Mouse (Mus musculus): ENCODE results near the gene Prtn3. TPM values are rescaled to one million over a fixed set of nuclear protein-coding genes. Genes with fewer than 3 reads are reported as not detected.
"Not testable (repeated sequence)": the region's sequence is repeated elsewhere in the genome, so short reads cannot be mapped to it uniquely, and the experiment has no call there.

The Prtn3 gene
- polyA plus RNA-seq, 1 experiment from 2014 or later = 9.4 TPM

DNA sequence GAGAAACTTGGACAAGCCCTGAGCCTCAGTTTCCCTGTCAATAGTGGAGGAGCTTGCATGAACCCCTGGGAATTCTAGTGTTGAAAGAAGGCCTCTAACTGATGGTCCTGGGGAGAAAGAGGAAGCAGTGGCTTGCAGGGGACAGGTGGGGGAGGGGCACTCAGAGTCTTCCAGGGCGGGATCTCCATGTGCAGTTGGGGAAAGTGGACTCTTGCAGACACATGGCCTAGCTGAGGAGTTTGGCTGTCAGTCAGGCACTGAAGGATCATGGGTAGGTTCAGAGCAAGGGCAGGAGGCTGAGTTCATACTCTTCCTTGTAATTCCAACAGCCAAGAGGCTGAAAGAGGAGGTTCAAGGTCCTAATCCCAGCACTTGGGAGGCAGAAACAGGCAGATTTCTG is 2.9 kb downstream of the Prtn3 start:
- Histone ChIP-seq H3K4me2 (replicated peaks; ENCODE audit: low read depth, low read length) (no peak overlapping the region), H3K9me3 (ENCODE audit: control insufficient read depth, low read length) (no peaks in the 10 kb centered on the region), H3K9ac (ENCODE audit: low read depth, low read length) (no peak overlapping the region), H3K36me3 (ENCODE audit: control insufficient read depth, insufficient read depth, low read length) (no peaks in the 10 kb centered on the region), H3K4me1 (replicated peaks; ENCODE audit: control insufficient read depth, insufficient read depth, low read length) (peaks cover 2% of the 10 kb centered on the region; the same call in 1 of the 2 replicates), H3K27ac (ENCODE audit: low read depth, low read length) (no peak overlapping the region), H3K27me3 (ENCODE audit: control insufficient read depth, insufficient read depth, low read length) (peaks cover 8% of the 10 kb centered on the region), H3K4me3 (ENCODE audit: low read depth, low read length) (no peak overlapping the region)
- ATAC-seq (ENCODE audit: low FRiP score) (no peak), DNase-seq (ENCODE audit: low spot score) (no peak)
- WGBS = 38% methylated on average over 1 of the region's 1 CpGs

DNA sequence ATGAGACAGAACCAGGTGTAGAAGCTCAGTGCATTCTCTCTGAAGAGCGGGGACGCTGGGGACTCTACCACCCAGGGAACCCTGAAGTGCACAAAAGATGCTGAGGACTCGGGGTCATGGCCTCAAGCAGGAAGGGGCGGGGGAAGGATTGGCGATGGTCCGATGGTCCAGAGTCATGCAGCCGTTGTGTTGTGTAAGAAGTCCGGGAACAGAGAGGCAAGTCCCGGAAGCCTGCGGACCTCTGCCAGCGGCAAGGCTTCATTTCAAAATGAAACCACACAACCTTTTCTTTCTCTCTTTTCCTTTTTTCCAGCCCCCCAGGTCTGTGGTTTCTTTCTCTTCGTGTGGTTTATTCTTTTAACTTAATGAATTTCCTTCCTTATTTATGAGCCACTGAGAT is 3.5 kb downstream of the Prtn3 start:
- H3K27me3 ChIP-seq (ENCODE audit: control insufficient read depth, insufficient read depth, low read length) = peaks cover 13% of the 10 kb centered on the region
- H3K9ac ChIP-seq (ENCODE audit: low read depth, low read length) = no peak overlapping the region
- H3K9me3 ChIP-seq (ENCODE audit: control insufficient read depth, low read length) = no peaks in the 10 kb centered on the region
- ATAC-seq (ENCODE audit: low FRiP score) = no peak
- no peaks in the 10 kb centered on the region for H3K36me3 ChIP-seq (ENCODE audit: control insufficient read depth, insufficient read depth, low read length)
- no peak for DNase-seq (ENCODE audit: low spot score)
- no peak overlapping the region for H3K27ac ChIP-seq (ENCODE audit: low read depth, low read length)
- H3K4me3 ChIP-seq (ENCODE audit: low read depth, low read length) = no peak overlapping the region
- H3K4me2 ChIP-seq (replicated peaks; ENCODE audit: low read depth, low read length) = no peak overlapping the region
- H3K4me1 ChIP-seq (replicated peaks; ENCODE audit: control insufficient read depth, insufficient read depth, low read length) = peaks cover 2% of the 10 kb centered on the region; the same call in 1 of the 2 replicates
- 55% methylated on average over 12 of the region's 12 CpGs for WGBS

DNA sequence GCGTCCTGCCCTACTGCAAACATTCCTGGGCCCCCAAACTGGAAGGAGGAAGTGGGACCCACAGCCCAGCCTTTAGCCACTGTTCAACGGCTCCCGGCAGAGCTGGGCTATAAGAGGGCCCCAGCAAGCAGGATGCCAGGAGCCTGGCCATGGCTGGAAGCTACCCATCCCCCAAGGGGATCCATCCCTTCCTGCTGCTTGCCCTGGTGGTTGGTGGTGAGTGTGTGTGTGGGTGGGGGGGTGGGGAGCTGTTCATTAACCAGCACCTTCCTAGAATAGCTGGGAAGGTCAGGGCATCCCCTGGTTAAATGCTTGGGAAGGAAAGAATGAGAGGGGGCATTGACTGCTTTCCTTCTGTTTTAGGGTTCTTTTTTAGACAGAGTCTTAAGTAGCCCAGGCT is 5.3 kb downstream of the Prtn3 start:
- Histone ChIP-seq H3K4me3 (ENCODE audit: low read depth, low read length) (no peak overlapping the region), H3K27me3 (ENCODE audit: control insufficient read depth, insufficient read depth, low read length) (peaks cover 14% of the 10 kb centered on the region), H3K36me3 (ENCODE audit: control insufficient read depth, insufficient read depth, low read length) (no peaks in the 10 kb centered on the region), H3K9ac (ENCODE audit: low read depth, low read length) (no peak overlapping the region), H3K4me2 (replicated peaks; ENCODE audit: low read depth, low read length) (no peak overlapping the region), H3K9me3 (ENCODE audit: control insufficient read depth, low read length) (no peaks in the 10 kb centered on the region), H3K27ac (ENCODE audit: low read depth, low read length) (no peak overlapping the region), H3K4me1 (replicated peaks; ENCODE audit: control insufficient read depth, insufficient read depth, low read length) (peaks cover 2% of the 10 kb centered on the region; the same call in 1 of the 2 replicates)
- no peak for ATAC-seq (ENCODE audit: low FRiP score)
- WGBS = 53% methylated on average over 3 of the region's 3 CpGs
- no peak for DNase-seq (ENCODE audit: low spot score)

DNA sequence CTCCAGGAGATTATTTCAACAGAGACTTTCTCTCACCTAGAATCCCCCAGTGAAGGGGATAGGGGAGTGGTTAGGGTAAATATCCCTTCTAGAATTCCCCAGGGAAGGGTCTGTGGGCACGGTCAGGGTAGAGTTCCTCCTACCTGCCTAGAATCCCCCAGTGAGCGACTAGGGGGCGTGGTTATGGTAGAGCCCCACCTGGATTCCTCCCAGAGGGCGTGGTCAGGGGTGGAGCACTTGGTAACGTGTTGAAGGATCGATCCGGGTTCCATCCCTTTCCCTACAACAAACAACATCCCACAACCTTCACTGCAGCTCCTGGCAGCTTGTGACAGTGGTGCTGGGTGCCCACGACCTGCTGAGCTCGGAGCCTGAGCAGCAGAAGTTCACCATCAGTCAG is 6.4 kb downstream of the Prtn3 start:
- Histone ChIP-seq H3K9ac (ENCODE audit: low read depth, low read length) (no peak overlapping the region), H3K4me3 (ENCODE audit: low read depth, low read length) (no peak overlapping the region), H3K36me3 (ENCODE audit: control insufficient read depth, insufficient read depth, low read length) (no peaks in the 10 kb centered on the region), H3K27me3 (ENCODE audit: control insufficient read depth, insufficient read depth, low read length) (peaks cover 14% of the 10 kb centered on the region), H3K9me3 (ENCODE audit: control insufficient read depth, low read length) (no peaks in the 10 kb centered on the region), H3K4me2 (replicated peaks; ENCODE audit: low read depth, low read length) (no peak overlapping the region), H3K4me1 (replicated peaks; ENCODE audit: control insufficient read depth, insufficient read depth, low read length) (0 out of 2 replicates have a peak, but pooled peaks cover 2% of the 10 kb centered on the region), H3K27ac (ENCODE audit: low read depth, low read length) (no peak overlapping the region)
- DNase-seq (ENCODE audit: low spot score) (no peak), ATAC-seq (ENCODE audit: low FRiP score) (no peak)
- WGBS = 21% methylated on average over 9 of the region's 9 CpGs

DNA sequence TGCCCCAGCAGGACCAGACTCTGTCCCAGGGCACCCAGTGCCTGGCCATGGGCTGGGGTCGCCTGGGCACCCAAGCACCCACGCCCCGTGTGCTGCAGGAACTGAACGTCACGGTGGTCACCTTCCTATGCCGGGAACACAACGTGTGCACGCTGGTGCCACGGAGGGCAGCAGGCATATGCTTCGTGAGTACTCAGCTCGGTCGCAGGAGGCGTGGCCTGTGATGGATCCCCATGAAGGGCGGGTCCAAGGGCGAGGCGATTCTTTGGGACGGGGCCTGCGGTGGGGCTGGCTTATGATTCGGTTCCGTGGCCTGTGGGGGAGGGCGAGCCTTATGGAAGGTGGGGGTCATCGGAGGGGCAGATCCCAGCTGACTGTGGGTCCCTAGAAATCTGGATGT is 7.7 kb downstream of the Prtn3 start:
- H3K4me2 ChIP-seq (replicated peaks; ENCODE audit: low read depth, low read length) = peak overlapping the region; percentile 11; the same call in 1 of the 2 replicates
- no peak overlapping the region for H3K9ac ChIP-seq (ENCODE audit: low read depth, low read length)
- 7% methylated on average over 22 of the region's 22 CpGs for WGBS
- H3K4me3 ChIP-seq (ENCODE audit: low read depth, low read length) = peak overlapping the region; percentile 6; the same call in 1 of the 2 replicates
- 0 out of 2 replicates have a peak, but pooled peaks cover 2% of the 10 kb centered on the region for H3K4me1 ChIP-seq (replicated peaks; ENCODE audit: control insufficient read depth, insufficient read depth, low read length)
- DNase-seq (ENCODE audit: low spot score) (peak; percentile 34), ATAC-seq (ENCODE audit: low FRiP score) (no peak)
- H3K9me3 ChIP-seq (ENCODE audit: control insufficient read depth, low read length) = no peaks in the 10 kb centered on the region
- peaks cover 14% of the 10 kb centered on the region for H3K27me3 ChIP-seq (ENCODE audit: control insufficient read depth, insufficient read depth, low read length)
- no peak overlapping the region for H3K27ac ChIP-seq (ENCODE audit: low read depth, low read length)
- H3K36me3 ChIP-seq (ENCODE audit: control insufficient read depth, insufficient read depth, low read length) = no peaks in the 10 kb centered on the region

DNA sequence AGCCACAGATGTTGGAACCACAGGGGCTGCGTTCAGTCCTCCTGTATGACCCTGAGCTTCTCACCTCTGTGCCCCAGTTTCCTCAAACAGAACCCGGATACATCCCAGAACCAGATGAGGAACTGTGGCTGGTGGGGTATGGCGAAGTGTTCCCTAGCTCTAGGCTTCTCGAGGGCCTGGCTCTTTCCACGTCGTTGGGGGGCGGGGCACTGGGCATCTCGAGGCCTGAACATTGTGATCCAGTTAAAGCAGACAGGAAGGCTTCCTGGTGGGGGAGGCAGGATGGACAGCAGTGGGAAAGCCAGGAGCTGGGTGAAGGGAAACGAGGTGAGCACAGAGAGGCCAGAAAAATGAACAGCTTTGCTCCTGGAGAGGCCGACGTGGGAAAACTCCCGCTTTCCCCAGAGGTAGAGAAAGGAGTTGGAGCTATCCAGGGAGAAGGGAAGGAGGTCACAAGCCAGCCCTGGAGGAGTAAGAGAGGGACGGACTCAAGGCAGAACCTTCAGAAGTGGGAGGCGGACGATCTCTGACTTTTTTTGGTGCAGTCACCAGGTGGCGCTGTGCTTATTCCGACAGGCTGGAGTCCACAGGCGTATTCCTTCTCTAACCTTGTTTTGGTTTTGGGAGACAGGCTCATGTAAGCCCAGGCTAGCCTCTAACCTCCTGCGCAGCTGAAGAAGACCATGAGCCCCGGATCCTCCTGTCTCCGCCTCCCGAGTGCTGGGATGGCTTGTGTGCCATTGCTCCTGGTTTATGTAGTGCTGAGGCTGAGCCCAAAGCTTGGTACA is 9.2 kb downstream of the Prtn3 start:
- Histone ChIP-seq H3K4me2 (replicated peaks; ENCODE audit: low read depth, low read length) (no peak overlapping the region), H3K9ac (ENCODE audit: low read depth, low read length) (0 out of 2 replicates have a peak overlapping the region, but pooled peaks have one; percentile 11), H3K4me1 (replicated peaks; ENCODE audit: control insufficient read depth, insufficient read depth, low read length) (0 out of 2 replicates have a peak, but pooled peaks cover 2% of the 10 kb centered on the region), H3K27me3 (ENCODE audit: control insufficient read depth, insufficient read depth, low read length) (peaks cover 14% of the 10 kb centered on the region), H3K4me3 (ENCODE audit: low read depth, low read length) (no peak overlapping the region), H3K36me3 (ENCODE audit: control insufficient read depth, insufficient read depth, low read length) (no peaks in the 10 kb centered on the region), H3K9me3 (ENCODE audit: control insufficient read depth, low read length) (no peaks in the 10 kb centered on the region), H3K27ac (ENCODE audit: low read depth, low read length) (no peak overlapping the region)
- 15% methylated on average over 22 of the region's 22 CpGs for WGBS
- DNase-seq (ENCODE audit: low spot score) (peak; percentile 89), ATAC-seq (ENCODE audit: low FRiP score) (0 out of 2 replicates have a peak, but pooled peaks have one; percentile 18)

DNA sequence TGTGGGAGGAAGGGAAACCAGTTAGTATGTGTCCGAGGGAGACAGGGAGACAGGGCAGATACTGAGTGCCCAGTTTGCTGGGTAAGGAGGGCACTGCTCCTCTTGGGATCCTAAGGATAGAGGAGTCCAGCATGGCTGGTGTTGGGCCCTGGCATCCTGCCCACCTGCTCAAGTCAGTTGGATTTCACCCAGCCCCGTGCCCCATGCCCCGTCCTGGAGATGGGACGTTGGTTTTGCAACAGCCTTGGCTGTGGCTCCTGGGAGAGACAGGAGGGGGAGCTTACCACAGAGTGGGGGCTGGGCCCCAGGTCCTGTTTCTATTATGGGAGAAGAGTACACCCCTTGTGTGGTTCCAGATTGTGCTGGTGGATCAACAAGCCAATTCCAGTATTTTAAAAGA is 10.2 kb downstream of the Prtn3 start:
- WGBS = 73% methylated on average over 4 of the region's 4 CpGs
- Histone ChIP-seq H3K4me1 (replicated peaks; ENCODE audit: control insufficient read depth, insufficient read depth, low read length) (0 out of 2 replicates have a peak, but pooled peaks cover 2% of the 10 kb centered on the region), H3K4me2 (replicated peaks; ENCODE audit: low read depth, low read length) (no peak overlapping the region), H3K27me3 (ENCODE audit: control insufficient read depth, insufficient read depth, low read length) (peaks cover 14% of the 10 kb centered on the region), H3K9me3 (ENCODE audit: control insufficient read depth, low read length) (no peaks in the 10 kb centered on the region), H3K36me3 (ENCODE audit: control insufficient read depth, insufficient read depth, low read length) (no peaks in the 10 kb centered on the region), H3K9ac (ENCODE audit: low read depth, low read length) (peak overlapping the region; percentile 11; the same call in 1 of the 2 replicates), H3K27ac (ENCODE audit: low read depth, low read length) (no peak overlapping the region), H3K4me3 (ENCODE audit: low read depth, low read length) (no peak overlapping the region)
- ATAC-seq (ENCODE audit: low FRiP score) = no peak
- DNase-seq (ENCODE audit: low spot score) = no peak

DNA sequence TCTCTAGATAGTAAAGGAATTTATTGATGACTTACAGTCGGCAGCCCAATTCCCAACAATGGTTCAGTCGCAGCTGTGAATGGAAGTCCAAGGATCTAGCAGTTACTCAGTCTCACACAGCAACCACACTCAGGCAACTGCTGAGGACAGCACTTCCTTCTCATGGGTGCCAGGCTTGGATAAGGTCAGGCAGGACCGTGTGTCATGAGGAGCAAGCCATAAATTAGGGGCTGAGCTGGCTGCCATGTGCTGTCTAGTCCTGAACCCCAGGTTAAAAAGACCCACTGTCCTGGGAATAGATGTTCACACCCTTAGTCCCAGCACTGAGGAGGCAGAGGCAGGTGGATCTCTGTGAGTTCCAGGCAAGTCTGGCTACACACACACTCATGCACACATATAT is 10.7 kb downstream of the Prtn3 start:
- not testable (repeated sequence) for H3K9ac ChIP-seq (ENCODE audit: low read depth, low read length); H3K4me2 ChIP-seq (replicated peaks; ENCODE audit: low read depth, low read length); H3K9me3 ChIP-seq (ENCODE audit: control insufficient read depth, low read length); H3K36me3 ChIP-seq (ENCODE audit: control insufficient read depth, insufficient read depth, low read length); ATAC-seq (ENCODE audit: low FRiP score); H3K4me1 ChIP-seq (replicated peaks; ENCODE audit: control insufficient read depth, insufficient read depth, low read length); H3K4me3 ChIP-seq (ENCODE audit: low read depth, low read length); DNase-seq (ENCODE audit: low spot score); H3K27ac ChIP-seq (ENCODE audit: low read depth, low read length)
- WGBS = 74% methylated on average over 2 of the region's 3 CpGs
- H3K27me3 ChIP-seq (ENCODE audit: control insufficient read depth, insufficient read depth, low read length) = peaks cover 14% of the 10 kb centered on the region

DNA sequence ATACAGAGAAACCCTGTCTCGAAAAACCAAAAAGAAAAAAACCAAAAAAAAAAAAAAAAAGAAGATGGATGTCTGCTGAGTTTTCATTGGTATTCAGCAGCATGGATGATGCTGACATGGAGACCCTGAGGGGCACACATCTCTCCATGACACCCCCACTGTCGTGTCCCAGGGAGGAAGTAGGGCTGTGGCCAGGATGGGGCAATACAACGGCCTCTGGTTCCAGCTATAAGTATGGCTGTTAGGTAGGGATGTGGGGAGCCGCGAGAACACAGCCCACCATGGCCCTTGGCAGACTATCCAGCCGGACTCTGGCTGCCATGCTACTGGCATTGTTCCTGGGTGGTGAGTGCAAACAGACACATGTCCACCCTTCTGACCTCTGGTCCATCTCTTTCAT is 11.8 kb downstream of the Prtn3 start, which contains the start of gene Elane:
Gene Elane (plus strand): TSS at position 194 of the 400 bp plus-strand sequence.
- no peaks in the 10 kb centered on the region for H3K9me3 ChIP-seq (ENCODE audit: control insufficient read depth, low read length)
- ATAC-seq (ENCODE audit: low FRiP score) (no peak), DNase-seq (ENCODE audit: low spot score) (no peak)
- H3K27ac ChIP-seq (ENCODE audit: low read depth, low read length) = no peak within 1 kb of the TSS
- H3K4me1 ChIP-seq (replicated peaks; ENCODE audit: control insufficient read depth, insufficient read depth, low read length) = 0 out of 2 replicates have a peak, but pooled peaks cover 2% of the 10 kb centered on the region
- no peaks in the 10 kb centered on the region for H3K36me3 ChIP-seq (ENCODE audit: control insufficient read depth, insufficient read depth, low read length)
- H3K4me2 ChIP-seq (replicated peaks; ENCODE audit: low read depth, low read length) = no peak within 1 kb of the TSS
- H3K9ac ChIP-seq (ENCODE audit: low read depth, low read length) = no peak within 1 kb of the TSS
- peaks cover 14% of the 10 kb centered on the region for H3K27me3 ChIP-seq (ENCODE audit: control insufficient read depth, insufficient read depth, low read length)
- no peak within 1 kb of the TSS for H3K4me3 ChIP-seq (ENCODE audit: low read depth, low read length)
- WGBS = 85% methylated on average over 6 of the region's 6 CpGs
